Mouse (Mus musculus) E14TG2a.4 (cell line): ENCODE data around the gene B4galnt4.

Source experiments
- CTCF ChIP-seq: conservative IDR thresholded peaks from 2 replicates; pipeline ENCODE4 v1.5.1; 2014; ENCODE audit warnings: low read length
- NANOG ChIP-seq: IDR thresholded peaks from 2 replicates; pipeline ENCODE4 v1.6.1; 2014; ENCODE audit warnings: borderline replicate concordance, low read length, mixed read lengths
- POU5F1 ChIP-seq: IDR thresholded peaks from 2 replicates; pipeline ENCODE4 v1.6.1; 2014; ENCODE audit warnings: low read length, borderline replicate concordance

GRCm38 (mm10) chr7:141030390-141030789 lies 30.5 kb upstream of the B4galnt4 start:
- no peak for TF ChIP-seq CTCF
- TF ChIP-seq NANOG: peak; percentile 87
- TF ChIP-seq POU5F1: no peak
